Mouse (Mus musculus) activated CD4-positive, CD25-positive, alpha-beta regulatory T cell, adult 4 months (primary cell): ENCODE results near the gene Ccdc33. TPM values are rescaled to one million over a fixed set of nuclear protein-coding genes. Genes with fewer than 3 reads are reported as not detected.

Experiments
- polyA plus RNA-seq, 2 experiments: library from polyadenylated mRNA; unstranded; fragments of 100-300 nt; shearing (Covaris generic); gene quantifications; one replicate each; pipeline ENCODE4 v1.2.1; 2017

The Ccdc33 gene
- polyA plus RNA-seq, 2 experiments from 2014 or later = not detected

Other genes starting within 250 kb of the Ccdc33 start
- gene Ubl7, start 207.8 kb downstream of the Ccdc33 start, polyA plus RNA-seq = 100 to 1,000 TPM; 119 to 137 TPM
- gene Sema7a, start 178.7 kb downstream of the Ccdc33 start, polyA plus RNA-seq = under 1 TPM; 0.16 to 0.55 TPM
- not detected for gene Cyp11a1, start 112.4 kb downstream of the Ccdc33 start, polyA plus RNA-seq
- 1 to 10 TPM; 3.1 to 3.8 TPM for gene Stra6, start 55.0 kb downstream of the Ccdc33 start, polyA plus RNA-seq
- under 1 TPM in 1 of 2 experiments, not detected in 1; 0.32 TPM for gene Islr, start 85.5 kb upstream of the Ccdc33 start, polyA plus RNA-seq
- gene Islr2, start 85.5 kb upstream of the Ccdc33 start, polyA plus RNA-seq = not detected
- 10 to 100 TPM; 33.7 to 49.3 TPM for gene Pml, start 131.0 kb upstream of the Ccdc33 start, polyA plus RNA-seq
- 10 to 100 TPM; 21.1 to 23.9 TPM for gene Stoml1, start 134.3 kb upstream of the Ccdc33 start, polyA plus RNA-seq
- gene Loxl1, start 194.4 kb upstream of the Ccdc33 start, polyA plus RNA-seq = not detected